Mouse (Mus musculus): ENCODE data around the gene Olfr1458.

Gene Olfr1458

DNA sequence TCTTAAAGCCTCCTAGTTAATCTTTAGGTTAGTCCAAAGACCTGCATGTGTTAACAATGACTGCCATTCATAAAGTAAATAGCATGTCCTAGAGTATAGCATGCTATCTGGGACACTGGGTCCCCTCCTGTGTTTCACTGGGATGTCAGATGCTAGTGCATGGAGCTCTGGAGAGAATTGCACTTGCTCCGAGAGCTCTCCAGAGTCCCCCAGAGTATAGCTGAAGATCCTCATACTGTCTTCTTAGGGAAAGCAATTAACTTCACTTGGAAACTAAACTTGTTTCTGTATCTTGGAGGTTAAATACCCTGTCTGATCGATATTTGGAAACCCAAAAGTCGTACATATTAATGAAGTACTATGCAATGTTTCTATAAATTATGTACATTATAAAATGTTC lies at the start of gene Olfr1458:
Gene Olfr1458, minus strand, starts transcription at position 101 of the 400 bp plus-strand sequence.
- no peak for DNase-seq

- no peak for DNase-seq
Measured at GRCm38 (mm10) chr19:13149449-13149848, 42.9 kb upstream of the Olfr1458 start, which contains the start of gene Olfr1459. Gene Olfr1459 (minus strand): TSS chr19:13149549.

DNA sequence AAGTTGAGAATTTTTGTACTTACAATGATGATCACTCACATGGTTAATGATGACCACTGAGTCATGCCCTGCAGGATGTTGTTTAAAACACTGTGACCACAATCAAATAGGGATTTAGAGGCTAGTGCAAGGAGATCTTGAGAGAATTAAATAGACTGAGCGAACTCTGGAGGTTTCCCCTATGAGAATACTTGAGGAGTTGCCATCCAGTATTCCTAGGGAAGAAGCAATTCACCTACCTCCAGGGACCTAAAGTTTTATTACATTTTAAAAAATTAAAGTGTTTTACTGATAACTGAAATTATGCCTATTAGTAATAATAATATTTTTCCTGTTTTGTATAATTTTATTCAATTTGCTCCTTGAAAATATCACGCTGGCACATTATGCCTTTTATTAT lies 8.8 kb downstream of the Olfr1458 start, which contains the start of gene Olfr1457:
Gene Olfr1457, minus strand, starts transcription at position 101 of the 400 bp plus-strand sequence.
- no peak for DNase-seq

GRCm38 (mm10) chr19:13093908-13094307 lies 12.7 kb downstream of the Olfr1458 start:
- no peak for DNase-seq

GRCm38 (mm10) chr19:13060310-13060709 lies 46.3 kb downstream of the Olfr1458 start, which contains the start of gene Olfr1454:
Gene Olfr1454 (plus strand): TSS chr19:13060610.
- no peak for DNase-seq

All from kidney, postnatal 14 days (tissue).